Mouse (Mus musculus) stomach, adult 2 months (tissue): ENCODE data around the gene Zc4h2. TPM values are rescaled to one million over a fixed set of nuclear protein-coding genes. Genes with fewer than 3 reads are reported as not detected.

Experiments used
- polyA plus RNA-seq: library from polyadenylated mRNA; depleted of rRNA; stranded (reverse); fragments of >200 nt; gene quantifications from 2 replicates; pipeline ENCODE4 v1.2.3, GENCODE M21; 2012; rRNA removed

Zc4h2 gene
- 0.14 and 0.17 TPM in 2 replicates for polyA plus RNA-seq

DNA sequence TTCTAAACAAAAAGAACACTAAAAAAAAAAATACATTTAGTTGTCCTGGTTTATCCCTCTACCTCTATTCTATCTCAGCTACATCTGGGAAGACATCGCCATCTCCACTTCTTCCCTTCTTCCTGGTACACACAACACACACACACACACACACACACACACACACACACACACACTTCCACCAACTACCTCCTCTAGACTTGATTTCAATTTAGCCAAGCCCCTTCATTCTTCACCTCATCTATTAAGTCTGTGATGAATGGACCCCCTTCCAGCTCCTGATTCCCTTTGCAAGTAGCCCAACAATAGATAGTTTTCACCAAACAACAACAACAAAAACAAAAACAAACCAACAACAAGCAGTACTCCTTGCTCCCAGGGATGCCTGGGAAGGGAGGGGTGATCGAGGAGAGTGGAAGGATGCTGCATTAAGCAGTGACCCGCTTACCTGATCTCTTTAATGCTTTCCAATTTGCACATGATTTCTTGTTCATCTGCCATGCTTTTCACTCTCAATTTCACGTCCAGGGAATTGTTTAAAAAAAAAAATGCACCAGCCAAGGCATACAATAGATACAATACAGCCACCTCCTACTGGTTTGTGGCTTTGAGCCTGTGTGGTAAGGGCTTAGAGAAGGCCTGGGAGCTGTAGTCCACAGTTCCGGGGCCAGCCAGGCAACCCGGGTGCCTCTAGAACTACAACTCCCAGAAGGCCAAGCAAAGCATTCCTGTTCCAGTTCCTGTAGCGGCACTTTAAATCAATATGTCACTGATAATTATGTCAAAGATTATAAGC, at the start of gene Zc4h2:
Zc4h2 (minus strand) TSS at position 706 of the 796 bp plus-strand sequence.

Other genes starting within 250 kb of the Zc4h2 start
- 0.40 and 0.61 TPM in 2 replicates for gene Amer1, start 213.6 kb downstream of the Zc4h2 start, polyA plus RNA-seq
- 0.19 and 0.35 TPM in 2 replicates for gene Asb12, start 100.5 kb downstream of the Zc4h2 start, polyA plus RNA-seq
- not detected in 2 replicates for gene Pfn5, start 100.4 kb downstream of the Zc4h2 start, polyA plus RNA-seq
- 0.08 and 0.10 TPM in 2 replicates for gene Zc3h12b, start 53.2 kb upstream of the Zc4h2 start, polyA plus RNA-seq